ENCODE assay signal across 22 mouse cellular contexts in genomic region chr2:69112609-69113008, GRCm38 (mm10). TPM values are rescaled to one million over a fixed set of nuclear protein-coding genes. Genes with fewer than 3 reads are reported as not detected.
A peak's percentile ranks its signal among the peaks of the same experiment; 100 is the strongest.
DNase-seq lines count a peak whose midpoint lies in the region; ATAC-seq and TF ChIP-seq lines count a peak whose summit lies in the region.
"Had no signal": no experiment of that assay in that cellular context is flagged by ENCODE, and none has a peak within 500 bp of the region (broad histone marks: within the 10 kb centered on the region; RNA-seq: fewer than 3 reads in every experiment).

No protein-coding gene starts in this region.

- H3K4me1 ChIP-seq in heart, adult 2 months (ENCODE audit: control insufficient read depth, insufficient read depth, low read length), result peaks cover 3% of the 10 kb centered on the region
- no peaks in the 10 kb centered on the region for H3K4me1 ChIP-seq in heart, embryonic 10.5 days
- H3K4me1 ChIP-seq in midbrain, postnatal 0 days (ENCODE audit: insufficient read depth, low read length), result no peaks in the 10 kb centered on the region
- H3K4me1 ChIP-seq in midbrain, embryonic 15.5 days, result no peaks in the 10 kb centered on the region
- H3K4me1 ChIP-seq: hindbrain, embryonic 10.5 days; limb, embryonic 10.5 days; liver, embryonic 13.5 days; neural tube, embryonic 13.5 days had no signal

- intact Hi-C loops in heart, adult 2 months (cut with DNase I), result loop anchor here (5.0 kb wide), 1 partner anchor 40 kb away; no protein-coding TSS in a partner anchor
- intact Hi-C loops in left cerebral cortex, adult 2 months (cut with DNase I), result loop anchor here (5.0 kb wide), 1 partner anchor 315 kb away; no protein-coding TSS in a partner anchor

- no peak for DNase-seq in heart, adult 2 months
- DNase-seq in heart, embryonic 10.5 days (ENCODE audit: low spot score), result no peak
- DNase-seq in left cerebral cortex, adult 2 months (ENCODE audit: extremely low spot score in 1 of 2, low spot score in 2 of 2), result no peak
- no peak for DNase-seq in left cerebral cortex, adult 9 months (ENCODE audit: low spot score in 2 of 2)
- no peak for DNase-seq in midbrain, postnatal 0 days (ENCODE audit: low spot score)
- DNase-seq in right cerebral cortex, postnatal 36 days (ENCODE audit: low spot score in 2 of 2), result no peak
- no peak for DNase-seq in adrenal gland, adult 2 months
- DNase-seq: adrenal gland, postnatal 10 days; cerebellum, adult 11 months; gastrocnemius, postnatal 10 days; liver, embryonic 13.5 days; right cerebral cortex, adult 18-20 months; thymus, postnatal 36 days had no signal

- no peaks in the 10 kb centered on the region for H3K79me2 ChIP-seq in heart, adult 2 months (replicated peaks; ENCODE audit: control insufficient read depth, insufficient read depth, low read length)

- no peak overlapping the region for H3K9ac ChIP-seq in heart, adult 2 months (ENCODE audit: low read depth, low read length)
- no peak overlapping the region for H3K9ac ChIP-seq in midbrain, postnatal 0 days (replicated peaks; ENCODE audit: low read length, poor library complexity, severe bottlenecking)
- no peak overlapping the region for H3K9ac ChIP-seq in midbrain, embryonic 15.5 days
- H3K9ac ChIP-seq: embryonic facial prominence, embryonic 12.5 days; forebrain, embryonic 13.5 days; liver, embryonic 13.5 days; neural tube, embryonic 13.5 days had no signal

- no peak overlapping the region for H3K4me2 ChIP-seq in midbrain, postnatal 0 days (ENCODE audit: low read depth, low read length, poor library complexity, severe bottlenecking)
- no peak overlapping the region for H3K4me2 ChIP-seq in midbrain, embryonic 15.5 days
- H3K4me2 ChIP-seq: embryonic facial prominence, embryonic 12.5 days; forebrain, embryonic 13.5 days; liver, embryonic 13.5 days; midbrain, embryonic 11.5 days; neural tube, embryonic 13.5 days had no signal

- TF ChIP-seq EP300 in heart, adult 2 months (IDR thresholded peaks at IDR 0.05; ENCODE audit: insufficient read depth, low read depth, low read length), result no peak

- no peaks in the 10 kb centered on the region for H3K27me3 ChIP-seq in heart, adult 2 months (ENCODE audit: control insufficient read depth, insufficient read depth, low read length)
- H3K27me3 ChIP-seq in heart, embryonic 10.5 days (ENCODE audit: insufficient read depth, poor library complexity, severe bottlenecking), result no peaks in the 10 kb centered on the region
- no peaks in the 10 kb centered on the region for H3K27me3 ChIP-seq in midbrain, postnatal 0 days (ENCODE audit: insufficient read depth, low read length)
- H3K27me3 ChIP-seq in midbrain, embryonic 15.5 days (replicated peaks), result no peaks in the 10 kb centered on the region
- H3K27me3 ChIP-seq: embryonic facial prominence, embryonic 12.5 days; forebrain, embryonic 13.5 days; liver, embryonic 13.5 days; neural tube, embryonic 13.5 days had no signal

- no peak for TF ChIP-seq POLR2A in heart, adult 2 months (IDR thresholded peaks at IDR 0.05; ENCODE audit: insufficient read depth, low read depth, low read length)

- TF ChIP-seq CTCF in heart, adult 2 months (IDR thresholded peaks at IDR 0.05), result peak; percentile 52
- peak; percentile 42 for TF ChIP-seq CTCF in left cerebral cortex, adult 2 months (IDR thresholded peaks at IDR 0.05)
- peak; percentile 28; the same call in 1 of the 2 replicates for TF ChIP-seq CTCF in midbrain, postnatal 0 days (IDR thresholded peaks at IDR 0.05)

- 92% methylated on average over 5 of the region's 5 CpGs for WGBS in heart, adult 2 months
- WGBS in heart, embryonic 10.5 days, result 88% methylated on average over 5 of the region's 5 CpGs
- WGBS in midbrain, postnatal 0 days, result 84% methylated on average over 5 of the region's 5 CpGs
- 92% methylated on average over 5 of the region's 5 CpGs for WGBS in midbrain, embryonic 15.5 days

- no peak overlapping the region for H3K4me3 ChIP-seq in heart, adult 2 months
- H3K4me3 ChIP-seq in heart, embryonic 10.5 days, result no peak overlapping the region
- H3K4me3 ChIP-seq in left cerebral cortex, adult 2 months, result no peak overlapping the region
- no peak overlapping the region for H3K4me3 ChIP-seq in midbrain, postnatal 0 days (ENCODE audit: low read depth, low read length)
- no peak overlapping the region for H3K4me3 ChIP-seq in midbrain, embryonic 15.5 days
- H3K4me3 ChIP-seq: embryonic facial prominence, embryonic 12.5 days; erythroblast, embryonic 14.5 days; forebrain, embryonic 13.5 days; hindbrain, embryonic 10.5 days; limb, embryonic 10.5 days; liver, embryonic 13.5 days; neural tube, embryonic 13.5 days had no signal

- no peak overlapping the region for H3K27ac ChIP-seq in heart, adult 2 months
- no peak overlapping the region for H3K27ac ChIP-seq in heart, embryonic 10.5 days
- H3K27ac ChIP-seq in left cerebral cortex, adult 2 months, result no peak overlapping the region
- no peak overlapping the region for H3K27ac ChIP-seq in midbrain, postnatal 0 days (ENCODE audit: low read depth, low read length)
- no peak overlapping the region for H3K27ac ChIP-seq in midbrain, embryonic 15.5 days
- H3K27ac ChIP-seq: embryonic facial prominence, embryonic 12.5 days; forebrain, embryonic 13.5 days; hindbrain, embryonic 10.5 days; limb, embryonic 10.5 days; liver, embryonic 13.5 days; macrophage; neural tube, embryonic 13.5 days had no signal

- ATAC-seq in midbrain, postnatal 0 days (ENCODE audit: low FRiP score), result no peak
- ATAC-seq in midbrain, embryonic 15.5 days (replicated peaks), result no peak
- ATAC-seq: forebrain, embryonic 13.5 days had no signal

- H3K36me3 ChIP-seq in heart, adult 2 months (ENCODE audit: control insufficient read depth, insufficient read depth, low read length), result peaks cover 3% of the 10 kb centered on the region; the same call in 1 of the 2 replicates
- H3K36me3 ChIP-seq in heart, embryonic 10.5 days, result peaks cover 10% of the 10 kb centered on the region
- H3K36me3 ChIP-seq in midbrain, postnatal 0 days (ENCODE audit: insufficient read depth, low read length), result no peaks in the 10 kb centered on the region; the same call in 1 of the 2 replicates
- H3K36me3 ChIP-seq in midbrain, embryonic 15.5 days (replicated peaks), result 0 out of 2 replicates have a peak, but pooled peaks cover 5% of the 10 kb centered on the region

- H3K9me3 ChIP-seq in heart, embryonic 10.5 days, result 0 out of 2 replicates have a peak, but pooled peaks cover 3% of the 10 kb centered on the region
- H3K9me3 ChIP-seq in midbrain, postnatal 0 days (ENCODE audit: low read length), result no peaks in the 10 kb centered on the region
- no peaks in the 10 kb centered on the region for H3K9me3 ChIP-seq in midbrain, embryonic 15.5 days
- H3K9me3 ChIP-seq: embryonic facial prominence, embryonic 12.5 days; forebrain, embryonic 13.5 days; limb, embryonic 10.5 days; liver, embryonic 13.5 days; neural tube, embryonic 13.5 days had no signal

RNA-seq across cellular contexts. Expression of gene Nostrin, which starts 23.0 kb away (rescaled TPM):
- total RNA-seq in heart, adult 2 months (2021), result 1 to 10 TPM; 5.9 to 6.7 TPM
- polyA plus RNA-seq in heart, adult 2 months (2012; rRNA removed), result 1.4 and 3.1 TPM in 2 replicates
- polyA plus RNA-seq in heart, embryonic 10.5 days (2016; fragmentation: Nextera tagmentation; extraction: Ambion mirVana), result 2.1 and 3.8 TPM in 2 replicates
- 1 to 10 TPM; 3.5 to 6.6 TPM for total RNA-seq in left cerebral cortex, adult 2 months (2021)
- 3.5 and 6.1 TPM in 2 replicates for total RNA-seq in midbrain, postnatal 0 days (2014; rRNA removed)
- polyA plus RNA-seq in midbrain, postnatal 0 days (2015; fragmentation: Nextera tagmentation; extraction: Ambion mirVana), result 2.2 and 2.3 TPM in 2 replicates
- 1.1 and 1.7 TPM in 2 replicates for polyA plus RNA-seq in midbrain, embryonic 15.5 days (2015; fragmentation: Nextera tagmentation; extraction: Ambion mirVana)
- total RNA-seq in adrenal gland, adult 2 months (2021), result 1 to 10 TPM; 8.2 to 8.4 TPM
- 0.04 and 0.20 TPM in 2 replicates for polyA plus RNA-seq in adrenal gland, adult 2 months (2012; rRNA removed)
- polyA plus RNA-seq: erythroblast, embryonic 14.5 days had no signal
